Mouse (Mus musculus): ENCODE data around the gene Otud7b. TPM values are rescaled to one million over a fixed set of nuclear protein-coding genes. Genes with fewer than 3 reads are reported as not detected.

Gene Otud7b
- 10 to 100 TPM; 30.1 to 33.4 TPM for total RNA-seq (2021)
- long read RNA-seq, experiment 1, full-length matches to known transcripts, result 1 of 11 reads
- long read RNA-seq, experiment 1, partial matches to known transcripts, result 2 of 11 reads
- long read RNA-seq, experiment 1, other reads (novel, unspliced or antisense), result 8 of 11 reads
- long read RNA-seq, experiment 2, full-length matches to known transcripts, result 1 of 11 reads
- long read RNA-seq, experiment 2, partial matches to known transcripts, result 7 of 11 reads
- long read RNA-seq, experiment 2, other reads (novel, unspliced or antisense), result 3 of 11 reads

DNA sequence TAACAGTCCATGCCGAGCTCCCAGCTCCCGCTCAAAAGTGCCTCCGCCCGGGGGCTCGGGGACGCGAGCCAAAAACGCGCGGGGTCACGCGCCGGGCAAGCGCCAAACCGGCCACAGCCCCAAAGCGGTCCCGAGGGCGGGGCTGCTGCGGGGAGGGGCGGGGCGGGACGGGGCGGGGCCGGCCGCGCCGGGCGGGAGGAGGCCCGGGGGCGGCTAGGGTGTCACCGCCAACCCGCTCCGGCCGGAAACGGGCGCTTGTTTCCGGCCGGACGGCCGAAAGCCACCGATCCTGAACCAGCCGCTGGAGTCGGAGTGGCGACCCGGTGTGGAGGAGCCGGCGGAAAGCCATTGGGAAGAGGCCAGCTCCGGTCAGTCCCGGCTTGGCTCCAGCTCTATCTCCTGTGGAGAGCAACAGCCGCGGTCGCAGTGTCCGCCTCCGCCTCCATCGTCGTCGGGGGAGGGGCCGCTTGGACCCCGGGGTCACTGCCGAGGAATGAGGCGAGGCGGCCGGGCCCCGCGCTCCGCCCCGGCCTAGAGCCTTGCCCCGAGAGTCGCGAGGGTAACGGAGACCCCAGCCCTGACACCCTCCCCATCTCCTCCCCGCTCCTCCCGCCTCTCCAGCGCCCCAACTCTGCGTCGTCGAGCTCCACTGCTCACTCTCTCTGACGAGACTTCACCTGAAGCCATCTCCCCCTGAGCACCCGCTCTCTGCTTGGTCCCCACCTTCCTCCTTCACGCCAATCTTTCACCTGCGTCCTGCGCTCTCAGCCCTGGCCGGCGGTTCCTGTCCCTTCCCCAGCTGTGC lies at the start of gene Otud7b:
Gene Otud7b (plus strand): TSS at position 267 of the 805 bp plus-strand sequence.
- DNase-seq (ENCODE audit: low spot score in 2 of 2), result peak; percentile 60 to 65

DNA sequence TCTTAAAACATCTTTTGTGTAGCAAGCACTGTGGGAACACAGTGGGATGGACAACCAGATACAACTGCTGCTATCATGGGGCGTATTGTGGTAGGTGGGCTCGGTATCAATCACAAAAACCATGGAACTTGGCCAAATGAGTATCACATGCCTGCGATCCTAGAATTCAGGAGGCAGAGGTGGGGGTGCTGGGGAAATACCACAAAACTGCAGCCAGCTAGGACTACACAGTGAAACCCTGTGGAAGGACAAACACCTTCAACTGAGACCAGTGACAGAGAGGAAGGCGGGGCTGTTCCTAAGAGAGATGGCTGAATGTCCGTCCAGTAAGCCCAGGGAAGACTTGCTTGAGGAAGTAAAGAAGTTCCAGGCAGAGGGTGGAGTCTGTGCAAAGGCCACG lies 49.0 kb upstream of the Otud7b start:
- no peak for DNase-seq (ENCODE audit: low spot score in 2 of 2)
- no peak overlapping the region for H3K4me3 ChIP-seq
- no peak overlapping the region for H3K27ac ChIP-seq
- TF ChIP-seq CTCF (conservative IDR thresholded peaks at IDR 0.05), result no peak

More for the DNA sequence above, at the start of gene Otud7b:
- no peak for TF ChIP-seq CTCF (conservative IDR thresholded peaks at IDR 0.05)
- Histone ChIP-seq H3K4me3 (peak within 1 kb of the TSS; percentile 87), H3K27ac (peak within 1 kb of the TSS; percentile 96)

DNA sequence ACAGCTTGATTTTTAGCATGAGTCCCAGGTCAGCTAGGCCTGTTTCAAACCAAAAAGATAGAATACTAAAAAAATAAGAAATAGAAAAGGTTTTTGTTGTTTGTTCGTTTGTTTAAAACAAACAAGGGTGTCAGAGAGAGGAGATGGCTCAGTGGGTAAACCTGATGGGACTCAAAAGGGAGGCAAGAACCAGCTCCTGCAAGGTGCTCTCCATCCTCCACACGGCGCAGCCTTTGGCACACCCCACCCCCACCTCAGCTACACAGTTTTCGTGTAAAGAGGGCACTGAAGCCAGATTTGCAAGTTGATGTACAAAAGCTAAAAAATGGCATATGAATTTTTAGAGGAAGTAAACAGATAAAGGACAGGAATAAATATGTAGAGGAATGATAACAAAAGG lies 48.3 kb upstream of the Otud7b start:
- Histone ChIP-seq H3K27ac (no peak overlapping the region), H3K4me3 (no peak overlapping the region)
- no peak for DNase-seq (ENCODE audit: low spot score in 2 of 2)
- TF ChIP-seq CTCF (conservative IDR thresholded peaks at IDR 0.05), result no peak

DNA sequence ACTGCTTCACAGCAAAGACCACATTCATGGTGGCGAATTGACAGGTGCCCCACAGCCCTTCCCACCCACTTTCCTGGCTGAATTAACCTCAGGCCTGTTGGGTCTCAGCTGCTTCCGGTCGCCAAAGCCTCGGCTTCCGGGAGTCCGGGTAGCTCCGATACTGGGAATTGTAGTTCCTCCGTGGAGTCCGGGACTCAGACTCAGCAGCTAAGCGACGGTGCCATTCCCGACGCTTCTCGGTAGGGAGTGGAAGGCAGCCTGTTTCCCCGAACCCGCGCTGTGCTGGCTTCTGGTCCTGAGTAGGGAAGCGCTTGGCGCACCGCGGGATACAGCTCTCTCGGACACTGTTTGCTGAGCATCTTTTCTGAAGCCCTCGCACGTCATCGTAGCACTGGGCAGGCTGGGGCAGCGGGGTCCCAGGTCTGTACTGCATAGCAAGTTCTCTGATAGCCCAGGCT lies 46.6 kb upstream of the Otud7b start:
- TF ChIP-seq CTCF (conservative IDR thresholded peaks at IDR 0.05), result no peak
- H3K4me3 ChIP-seq, result peak overlapping the region; percentile 67

DNA sequence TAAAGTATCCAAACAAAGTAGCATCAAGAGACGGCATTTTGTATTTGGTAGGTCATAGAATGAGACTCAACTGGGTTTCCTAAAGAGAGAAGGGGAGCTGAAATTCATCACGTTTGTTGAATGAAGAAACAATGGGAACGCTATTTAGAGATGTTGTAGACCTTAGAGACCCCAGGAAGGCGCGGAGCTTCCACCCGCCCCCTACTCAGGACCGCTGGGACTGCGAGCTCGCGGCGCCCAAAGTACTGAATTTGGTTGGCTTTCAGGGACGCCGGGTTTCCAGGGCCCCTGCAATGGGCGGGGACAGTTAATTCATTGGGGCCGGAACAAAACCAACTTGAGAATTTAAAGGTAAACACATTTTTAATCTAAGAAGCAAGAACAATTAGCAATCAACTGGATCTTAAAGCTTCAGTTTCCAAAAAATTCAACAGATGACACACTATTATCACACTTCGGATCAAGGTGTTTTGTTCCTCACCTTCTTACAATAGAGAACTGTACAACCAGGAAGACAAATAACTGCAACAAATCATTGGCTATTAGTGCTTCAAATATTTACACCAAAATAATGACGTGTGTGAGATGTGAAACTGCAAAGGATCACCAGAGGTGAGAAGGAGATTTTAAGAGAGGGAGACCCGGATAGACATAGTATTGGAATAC lies 46.0 kb upstream of the Otud7b start, which contains the start of gene Vps45:
Gene Vps45 (minus strand): TSS at position 236 of the 666 bp plus-strand sequence.
- DNase-seq (ENCODE audit: low spot score in 2 of 2), result peak; percentile 73 to 77
- no peak for TF ChIP-seq CTCF (conservative IDR thresholded peaks at IDR 0.05)
- Histone ChIP-seq H3K27ac (peak within 1 kb of the TSS; percentile 97), H3K4me3 (peak within 1 kb of the TSS; percentile 67)

More for the DNA sequence above, 46.6 kb upstream of the Otud7b start:
- peak; percentile 89 to 90 for DNase-seq (ENCODE audit: low spot score in 2 of 2)
- H3K27ac ChIP-seq, result peak overlapping the region; percentile 97

DNA sequence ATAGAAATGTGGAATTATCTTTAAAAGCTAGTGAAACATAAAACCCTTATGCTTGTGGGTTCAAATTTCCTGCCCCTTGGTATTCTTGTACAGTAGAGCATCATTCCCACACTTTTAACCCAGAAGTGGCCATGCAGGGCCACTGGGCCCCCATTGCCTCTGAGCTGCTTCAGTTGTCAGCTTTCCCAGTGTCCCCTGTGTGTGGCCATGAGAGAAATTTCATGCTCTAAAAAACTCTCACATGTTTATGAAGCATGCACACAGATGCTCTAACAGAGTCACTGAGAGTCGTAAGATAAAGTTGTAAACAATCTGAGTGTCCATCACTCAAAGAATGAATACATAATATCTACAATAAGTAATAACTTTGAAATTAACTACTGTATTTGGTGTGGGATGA lies 44.2 kb upstream of the Otud7b start:
- no peak for DNase-seq (ENCODE audit: low spot score in 2 of 2)
- Histone ChIP-seq H3K27ac (no peak overlapping the region), H3K4me3 (no peak overlapping the region)
- no peak for TF ChIP-seq CTCF (conservative IDR thresholded peaks at IDR 0.05)

DNA sequence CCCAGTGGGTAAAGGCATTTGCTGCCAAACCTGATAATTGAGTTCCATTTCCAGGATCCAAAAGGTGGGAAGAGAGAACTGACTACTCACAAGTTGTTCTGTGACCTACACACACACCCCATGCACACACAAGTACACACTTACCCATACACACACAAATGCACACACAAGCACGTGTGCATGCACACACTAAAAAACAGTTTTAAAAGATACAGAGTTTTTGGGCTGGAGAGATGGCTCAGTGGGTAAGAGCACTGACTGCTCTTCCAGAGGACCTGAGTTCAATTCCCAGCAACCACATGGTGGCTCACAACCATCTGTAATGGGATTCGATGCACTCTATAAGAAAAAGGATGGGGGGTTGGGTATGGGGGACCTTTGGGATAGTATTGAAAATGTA lies 41.0 kb upstream of the Otud7b start:
- DNase-seq (ENCODE audit: low spot score in 2 of 2), result no peak
- no peak for TF ChIP-seq CTCF (conservative IDR thresholded peaks at IDR 0.05)
- Histone ChIP-seq H3K4me3 (no peak overlapping the region), H3K27ac (no peak overlapping the region)

DNA sequence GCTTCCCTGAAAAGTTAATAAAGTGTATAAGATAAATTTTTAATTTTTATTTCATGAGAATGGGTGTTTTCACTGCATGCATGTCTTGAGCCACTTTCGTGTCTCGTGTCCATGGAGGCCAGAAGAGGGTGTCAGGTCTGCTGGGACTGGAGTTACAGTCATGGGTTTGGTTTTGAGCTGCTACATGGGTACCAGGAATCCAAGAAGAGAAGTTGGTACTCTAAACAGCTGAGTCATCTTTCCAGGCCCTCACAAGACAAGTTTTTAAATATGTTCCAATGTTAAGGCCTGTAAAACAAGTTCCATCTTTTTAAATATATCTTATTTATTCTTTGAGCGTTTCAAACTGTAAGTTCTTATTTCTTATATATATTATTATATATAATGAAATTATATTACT lies 40.1 kb upstream of the Otud7b start:
- Histone ChIP-seq H3K4me3 (no peak overlapping the region), H3K27ac (no peak overlapping the region)
- no peak for DNase-seq (ENCODE audit: low spot score in 2 of 2)
- no peak for TF ChIP-seq CTCF (conservative IDR thresholded peaks at IDR 0.05)

DNA sequence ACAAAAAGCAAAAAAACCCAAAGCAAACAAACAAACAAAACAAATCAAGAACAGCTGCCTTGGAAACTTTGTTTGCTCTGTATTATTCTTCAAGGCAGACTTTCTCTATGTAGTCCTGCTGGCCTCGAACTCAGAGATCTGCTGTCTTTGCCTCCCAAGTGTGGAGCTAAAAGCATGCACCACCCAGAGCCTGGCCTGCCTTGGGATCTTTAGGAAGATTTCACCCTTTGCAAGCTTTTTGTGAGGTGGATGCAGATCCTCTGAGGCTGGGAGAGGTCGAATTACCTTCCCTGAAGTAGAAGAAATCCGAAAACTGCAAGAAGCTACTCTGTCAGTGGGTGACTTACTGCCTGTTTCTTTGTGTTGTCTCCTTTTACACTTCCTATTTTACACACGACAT lies 39.2 kb upstream of the Otud7b start:
- Histone ChIP-seq H3K4me3 (peak overlapping the region; percentile 56), H3K27ac (peak overlapping the region; percentile 72; the same call in 1 of the 2 replicates)
- DNase-seq (ENCODE audit: low spot score in 2 of 2), result no peak
- TF ChIP-seq CTCF (conservative IDR thresholded peaks at IDR 0.05), result no peak

DNA sequence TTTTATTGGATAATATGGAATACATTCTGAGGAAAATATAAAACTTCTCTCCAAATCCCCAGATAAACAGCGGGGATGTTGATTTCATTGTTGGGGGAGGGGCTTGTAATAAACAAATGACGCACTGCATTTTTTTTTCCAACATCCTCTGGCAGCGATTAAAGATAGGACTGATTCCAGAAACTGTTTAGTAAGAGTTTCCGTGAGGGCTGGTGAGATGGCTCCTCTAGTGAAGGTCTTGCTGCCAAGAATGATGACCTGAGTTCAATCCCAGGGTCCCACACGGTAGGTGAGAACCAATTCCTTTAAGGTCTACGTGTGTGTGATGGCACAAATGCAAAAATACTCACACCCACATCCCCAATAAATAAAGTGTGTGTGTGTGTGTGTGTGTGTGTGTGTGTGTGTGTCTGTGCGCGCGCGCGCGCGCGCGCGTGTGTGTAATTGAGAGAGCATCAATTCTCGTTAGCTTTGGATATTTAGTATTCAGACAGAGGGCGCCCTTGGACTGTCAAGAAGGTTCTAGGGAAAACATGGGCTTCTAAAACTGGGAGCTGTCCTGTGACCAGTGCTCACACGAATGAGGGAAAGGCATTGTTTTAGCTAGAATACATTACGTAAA lies 38.5 kb upstream of the Otud7b start:
- H3K4me3 ChIP-seq, result peak overlapping the region; percentile 56
- peak; percentile 78 to 85 for DNase-seq (ENCODE audit: low spot score in 2 of 2)
- peak overlapping the region; percentile 72 for H3K27ac ChIP-seq
- peak; percentile 78 for TF ChIP-seq CTCF (conservative IDR thresholded peaks at IDR 0.05)

DNA sequence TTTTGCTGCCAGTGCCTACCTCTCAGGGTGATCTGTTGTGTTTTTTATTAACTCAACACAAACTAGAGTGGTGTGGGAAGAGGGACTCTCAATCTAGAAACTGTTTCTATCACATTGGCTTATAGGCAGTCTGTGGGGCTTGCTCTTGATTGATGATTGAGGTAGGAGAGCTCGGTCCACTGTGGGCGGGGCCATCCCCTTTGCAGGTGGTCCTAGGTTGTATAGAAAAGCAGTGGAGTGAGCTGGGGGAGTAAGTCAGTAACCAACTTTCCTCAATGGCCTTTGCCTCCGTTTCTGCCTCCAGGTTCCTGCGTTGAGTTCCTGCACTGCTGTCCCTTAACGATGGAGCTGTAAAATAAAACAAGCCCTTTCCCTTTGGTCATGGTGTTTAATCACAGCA lies 37.6 kb upstream of the Otud7b start:
- no peak for DNase-seq (ENCODE audit: low spot score in 2 of 2)
- H3K27ac ChIP-seq, result peak overlapping the region; percentile 72
- H3K4me3 ChIP-seq, result no peak overlapping the region
- no peak for TF ChIP-seq CTCF (conservative IDR thresholded peaks at IDR 0.05)

DNA sequence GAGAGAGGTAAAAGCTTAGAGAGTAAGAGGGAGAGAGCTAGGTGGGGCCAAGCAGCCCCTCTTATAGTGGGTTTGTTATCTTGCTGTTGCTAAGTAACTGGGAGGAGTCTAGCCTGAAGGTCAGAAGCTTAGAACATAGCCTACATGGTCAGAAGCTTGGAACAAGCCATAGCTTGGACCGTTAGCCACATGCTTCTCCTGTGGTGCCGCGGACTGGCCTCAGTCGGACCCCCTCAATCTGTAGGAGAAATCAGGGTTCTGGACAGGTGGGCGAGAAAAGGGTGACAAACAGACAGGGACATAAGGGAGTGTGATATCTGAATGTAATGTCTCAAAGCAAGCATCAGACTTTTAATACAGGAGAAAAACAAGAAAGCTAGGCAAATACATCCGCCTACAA lies 35.3 kb upstream of the Otud7b start:
- no peak overlapping the region for H3K27ac ChIP-seq
- no peak overlapping the region for H3K4me3 ChIP-seq
- TF ChIP-seq CTCF (conservative IDR thresholded peaks at IDR 0.05), result no peak
- DNase-seq (ENCODE audit: low spot score in 2 of 2), result no peak

Measured in layer of hippocampus, adult 2 months (tissue).